Mouse (Mus musculus): ENCODE measurements around the gene Sox10.

GRCm38 (mm10) chr15:79119491-79119890 is 45.5 kb downstream of the Sox10 start:
- TF ChIP-seq POLR2A (IDR thresholded peaks at IDR 0.05; ENCODE audit: borderline replicate concordance, extremely low read depth, low read depth, low read length) (no peak), CTCF (IDR thresholded peaks at IDR 0.05; ENCODE audit: insufficient read depth, low read length) (no peak)
